Mouse (Mus musculus): ENCODE results near the gene Ptafr. TPM values are rescaled to one million over a fixed set of nuclear protein-coding genes. Genes with fewer than 3 reads are reported as not detected.

The Ptafr gene
- polyA plus RNA-seq, 1 experiment from 2014 or later = 0.66 TPM

Other genes starting within 250 kb of the Ptafr start
- gene Trnau1ap, start 234.5 kb upstream of the Ptafr start, polyA plus RNA-seq (2014; fragmentation: Nextera tagmentation; extraction: Ambion mirVana) = 74.0 and 80.6 TPM in 2 replicates
- gene Rcc1, start 210.5 kb upstream of the Ptafr start, polyA plus RNA-seq (2014; fragmentation: Nextera tagmentation; extraction: Ambion mirVana) = 18.9 and 21.1 TPM in 2 replicates
- 19.3 and 20.2 TPM in 2 replicates for gene Phactr4, start 141.6 kb upstream of the Ptafr start, polyA plus RNA-seq (2014; fragmentation: Nextera tagmentation; extraction: Ambion mirVana)
- 12.1 and 13.0 TPM in 2 replicates for gene Med18, start 100.1 kb upstream of the Ptafr start, polyA plus RNA-seq (2014; fragmentation: Nextera tagmentation; extraction: Ambion mirVana)
- gene Sesn2, start 53.6 kb upstream of the Ptafr start, polyA plus RNA-seq (2014; fragmentation: Nextera tagmentation; extraction: Ambion mirVana) = 3.8 and 4.4 TPM in 2 replicates
- 1,706 and 1,766 TPM in 2 replicates for gene Atpif1, start 30.4 kb upstream of the Ptafr start, polyA plus RNA-seq (2014; fragmentation: Nextera tagmentation; extraction: Ambion mirVana)
- 112 and 117 TPM in 2 replicates for gene Dnajc8, start 28.5 kb upstream of the Ptafr start, polyA plus RNA-seq (2014; fragmentation: Nextera tagmentation; extraction: Ambion mirVana)
- 19.2 and 20.2 TPM in 2 replicates for gene Eya3, start 74.9 kb downstream of the Ptafr start, polyA plus RNA-seq (2014; fragmentation: Nextera tagmentation; extraction: Ambion mirVana)
- gene Xkr8, start 168.5 kb downstream of the Ptafr start, polyA plus RNA-seq (2014; fragmentation: Nextera tagmentation; extraction: Ambion mirVana) = 4.7 and 4.9 TPM in 2 replicates
- gene Smpdl3b, start 193.2 kb downstream of the Ptafr start, polyA plus RNA-seq (2014; fragmentation: Nextera tagmentation; extraction: Ambion mirVana) = 4.4 TPM in 2 replicates
- gene Rpa2, start 204.3 kb downstream of the Ptafr start, polyA plus RNA-seq (2014; fragmentation: Nextera tagmentation; extraction: Ambion mirVana) = 74.3 and 78.8 TPM in 2 replicates
- 1.2 and 1.7 TPM in 2 replicates for gene Themis2, start 232.3 kb downstream of the Ptafr start, polyA plus RNA-seq (2014; fragmentation: Nextera tagmentation; extraction: Ambion mirVana)